Mouse (Mus musculus) cerebellum, adult 2 months (tissue): ENCODE results near the gene F2rl3.

ENCODE experiments used
- CTCF ChIP-seq: fragments of 200-500 bp; IDR thresholded peaks from 2 replicates; pipeline ENCODE4 v1.5.1; 2011; ENCODE audit warnings: low read depth, mild to moderate bottlenecking, control low read depth, low read length, moderate library complexity, borderline replicate concordance; ENCODE audit not compliant: insufficient read depth
- POLR2A ChIP-seq: fragments of 200-500 bp; IDR thresholded peaks from 2 replicates; pipeline ENCODE4 v1.6.1; 2011; ENCODE audit warnings: low read length, control low read depth, borderline replicate concordance; ENCODE audit not compliant: insufficient read depth

DNA sequence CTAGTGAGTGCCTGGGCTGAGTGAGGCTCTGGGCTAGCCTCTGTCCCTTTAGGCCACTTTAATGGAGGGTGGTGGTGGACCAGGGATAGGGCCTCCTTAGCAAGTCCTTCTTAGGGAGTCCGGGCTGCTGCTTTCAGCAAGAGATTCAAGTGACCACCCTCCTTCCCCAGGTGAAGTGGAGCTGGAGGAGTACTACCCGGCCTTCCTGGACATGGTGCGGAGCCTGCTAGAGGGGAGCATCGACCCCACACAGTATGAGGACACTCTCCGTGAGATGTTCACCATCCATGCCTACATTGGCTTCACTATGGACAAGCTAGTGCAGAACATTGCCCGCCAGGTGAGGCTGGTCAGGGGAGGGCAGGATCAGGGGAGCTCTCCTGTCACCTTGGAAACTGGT is 11.4 kb upstream of the F2rl3 start:
- TF ChIP-seq POLR2A (no peak), CTCF (no peak)
